Mouse (Mus musculus) left cerebral cortex, adult 2 months (tissue): ENCODE results near the gene Crk. TPM values are rescaled to one million over a fixed set of nuclear protein-coding genes. Genes with fewer than 3 reads are reported as not detected.

Source experiments
- DNase-seq, 2 experiments: peaks; one replicate each; pipeline ENCODE4 v3.0.0; 2021 to 2022; ENCODE audit warnings: low spot score in 2 of 2, mixed read lengths in 1 of 2; ENCODE audit errors: extremely low spot score in 1 of 2
- H3K27ac ChIP-seq: fragments of 200-600 bp; 2 replicates; pipeline ENCODE4 v1.8.1; 2022
- H3K4me3 ChIP-seq: fragments of 200-600 bp; 2 replicates; pipeline ENCODE4 v1.8.1; 2022
- CTCF ChIP-seq: fragments of 200-600 bp; IDR thresholded peaks from 2 replicates; pipeline ENCODE4 v1.8.1; 2022; ENCODE audit warnings: antibody characterized with exemption, mild to moderate bottlenecking, moderate library complexity
- intact Hi-C: fragments of 180-260 bp; cut with DNase I; formaldehyde crosslinking; loops from one replicate; pipeline ENCODE4 v1.15.1; 2025
- total RNA-seq, 2 experiments: library from RNA; stranded (reverse); gene quantifications; 2 replicates each; pipeline ENCODE4 v1.2.3; 2021

Crk gene
- total RNA-seq, 2 experiments from 2014 or later: 126 to 133 TPM

- intact Hi-C loops: no loop called here
- Histone ChIP-seq H3K27ac (no peak overlapping the region), H3K4me3 (no peak overlapping the region)
- no peak for TF ChIP-seq CTCF
- no peak for DNase-seq
Observed at GRCm38 (mm10) chr11:75671426-75672180, 7.5 kb upstream of the Crk start.

- no peak for TF ChIP-seq CTCF
- intact Hi-C loops: no loop called here
- no peak for DNase-seq
- H3K4me3 ChIP-seq: no peak overlapping the region
- H3K27ac ChIP-seq: no peak overlapping the region
Observed at GRCm38 (mm10) chr11:75673411-75673810, 5.6 kb upstream of the Crk start.

- no peak overlapping the region for H3K27ac ChIP-seq
- DNase-seq: no peak
- intact Hi-C loops: no loop called here
- H3K4me3 ChIP-seq: no peak overlapping the region
- TF ChIP-seq CTCF: no peak
Observed at GRCm38 (mm10) chr11:75674875-75675274, 4.2 kb upstream of the Crk start.

GRCm38 (mm10) chr11:75677881-75678746, 945 bp upstream of the Crk start:
- TF ChIP-seq CTCF: no peak
- H3K27ac ChIP-seq: peak overlapping the region; percentile 78; the same call in 1 of the 2 replicates
- intact Hi-C loops: loop anchor here (2.0 kb wide), 3 partner anchors 23 to 55 kb away; partner anchors contain the start of genes Inpp5k and Ywhae

DNA sequence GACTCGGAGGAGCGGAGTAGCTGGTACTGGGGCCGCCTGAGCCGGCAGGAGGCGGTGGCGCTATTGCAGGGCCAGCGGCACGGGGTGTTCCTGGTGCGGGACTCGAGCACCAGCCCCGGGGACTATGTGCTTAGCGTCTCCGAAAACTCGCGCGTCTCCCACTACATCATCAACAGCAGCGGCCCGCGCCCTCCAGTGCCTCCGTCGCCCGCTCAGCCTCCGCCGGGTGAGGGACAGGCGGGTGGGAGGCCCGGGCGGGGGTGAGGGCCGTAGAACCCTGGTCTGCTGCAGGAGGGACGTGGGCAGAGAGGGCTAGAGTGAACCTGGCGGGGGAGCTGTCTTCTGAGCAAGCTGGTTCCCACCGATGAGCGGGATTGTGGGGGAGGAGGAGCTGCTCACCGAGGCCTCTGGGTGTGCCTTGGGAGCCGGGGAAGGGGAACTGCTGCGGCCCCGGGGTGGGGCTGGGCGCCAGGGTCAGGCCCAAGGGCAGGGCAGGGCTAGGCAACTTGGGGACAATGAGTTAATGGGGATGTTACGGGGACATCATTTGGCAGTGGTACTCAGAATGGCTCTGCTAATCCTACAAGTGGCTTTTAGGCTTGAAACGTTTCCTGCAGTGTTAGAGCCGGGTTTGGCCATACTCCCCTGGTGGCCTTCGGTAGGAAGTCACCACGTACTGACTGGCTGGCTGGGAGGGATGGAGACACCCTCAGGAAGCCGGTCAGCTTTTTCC, 546 bp downstream of the Crk start:
- Histone ChIP-seq H3K4me3 (peak overlapping the region; percentile 99), H3K27ac (peak overlapping the region; percentile 94)
- TF ChIP-seq CTCF: peak; percentile 53
- intact Hi-C loops: loop anchor here (2.0 kb wide), 3 partner anchors 25 to 53 kb away; partner anchors contain the start of genes Inpp5k and Ywhae
- peak in 1 of 2 experiments; percentile 56 for DNase-seq

More at GRCm38 (mm10) chr11:75677881-75678746, 945 bp upstream of the Crk start:
- DNase-seq: no peak
- peak overlapping the region; percentile 99 for H3K4me3 ChIP-seq

GRCm38 (mm10) chr11:75684462-75684861, 5.4 kb downstream of the Crk start:
- DNase-seq: no peak
- Histone ChIP-seq H3K27ac (no peak overlapping the region), H3K4me3 (no peak overlapping the region)
- TF ChIP-seq CTCF: peak; percentile 9; the same call in 1 of the 2 replicates
- intact Hi-C loops: no loop called here

DNA sequence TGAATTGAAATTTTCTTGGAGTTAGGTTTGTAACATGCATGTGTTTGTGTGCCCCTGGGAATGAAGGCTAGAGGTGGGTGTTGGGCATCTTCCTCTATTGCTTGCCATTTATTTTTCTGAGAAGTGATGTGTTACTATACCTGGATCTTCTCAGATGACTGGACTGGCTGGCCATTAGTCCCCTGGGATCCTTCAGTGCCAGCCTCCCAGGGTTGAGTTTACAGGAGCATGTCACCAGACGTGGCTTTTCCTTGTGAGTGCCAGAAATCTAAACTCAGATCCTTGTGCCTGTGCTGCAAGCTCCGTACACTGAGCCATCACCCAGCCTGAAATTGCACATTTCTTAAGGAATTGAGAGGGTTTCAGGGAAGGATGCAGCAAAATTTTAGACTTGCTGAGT, 5.9 kb downstream of the Crk start:
- no peak for DNase-seq
- no peak for TF ChIP-seq CTCF
- intact Hi-C loops: no loop called here
- no peak overlapping the region for H3K4me3 ChIP-seq
- H3K27ac ChIP-seq: no peak overlapping the region

DNA sequence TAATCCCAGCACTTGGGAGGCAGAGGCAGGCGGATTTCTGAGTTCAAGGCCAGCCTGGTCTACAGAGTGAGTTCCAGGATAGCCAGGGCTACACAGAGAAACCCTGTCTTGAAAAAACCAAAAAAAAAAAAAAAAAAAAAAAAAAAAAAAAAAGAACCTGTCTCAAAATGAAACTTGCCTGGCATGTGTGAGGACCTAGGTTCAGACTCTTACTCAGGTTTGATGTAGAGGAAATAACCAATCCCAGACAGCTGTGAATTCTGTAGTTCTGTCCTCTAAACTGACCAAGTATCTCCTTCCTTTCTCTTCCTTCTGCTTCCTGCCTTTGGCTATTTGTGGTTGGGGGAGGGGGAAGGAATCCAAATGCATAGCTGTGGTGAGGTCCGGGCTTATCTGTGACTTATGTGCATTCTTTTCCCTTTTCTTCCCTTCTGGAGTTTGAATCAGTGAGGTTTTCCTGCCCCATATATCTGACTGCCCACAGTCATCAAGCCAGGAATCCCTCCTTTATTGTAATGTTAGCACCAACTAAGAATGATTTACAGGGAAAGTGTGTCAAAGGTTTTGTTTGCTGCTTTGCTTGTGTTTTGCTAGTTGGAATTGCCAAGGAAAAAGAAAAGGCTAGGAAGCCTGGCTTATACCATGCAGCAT, 8.4 kb downstream of the Crk start:
- no peak for DNase-seq
- intact Hi-C loops: no loop called here
- Histone ChIP-seq H3K27ac (no peak overlapping the region), H3K4me3 (no peak overlapping the region)
- TF ChIP-seq CTCF: no peak

- Histone ChIP-seq H3K4me3 (no peak overlapping the region), H3K27ac (no peak overlapping the region)
- DNase-seq: no peak
- intact Hi-C loops: no loop called here
- no peak for TF ChIP-seq CTCF
Observed at GRCm38 (mm10) chr11:75688132-75688531, 9.1 kb downstream of the Crk start.

DNA sequence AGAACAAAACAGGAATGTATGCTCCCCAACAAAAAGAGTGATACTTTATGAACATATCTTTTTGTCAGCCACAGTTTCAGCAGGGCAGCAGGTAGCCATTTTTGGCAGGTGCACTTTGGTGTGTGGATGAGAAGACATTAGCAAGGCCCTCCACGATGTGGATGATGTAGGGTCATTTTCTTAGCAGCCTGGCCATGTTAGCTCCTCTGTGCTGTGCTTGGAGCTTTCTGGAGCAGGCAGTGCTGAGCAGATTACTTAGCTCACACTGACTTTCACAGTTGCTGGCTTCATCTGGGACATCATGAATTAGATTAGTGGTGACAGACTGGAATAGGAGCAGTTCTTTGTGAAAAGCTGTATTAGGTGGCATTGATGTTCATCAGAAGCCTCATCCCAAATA, 10.9 kb downstream of the Crk start:
- no peak for TF ChIP-seq CTCF
- Histone ChIP-seq H3K27ac (no peak overlapping the region), H3K4me3 (no peak overlapping the region)
- intact Hi-C loops: no loop called here
- DNase-seq: no peak

DNA sequence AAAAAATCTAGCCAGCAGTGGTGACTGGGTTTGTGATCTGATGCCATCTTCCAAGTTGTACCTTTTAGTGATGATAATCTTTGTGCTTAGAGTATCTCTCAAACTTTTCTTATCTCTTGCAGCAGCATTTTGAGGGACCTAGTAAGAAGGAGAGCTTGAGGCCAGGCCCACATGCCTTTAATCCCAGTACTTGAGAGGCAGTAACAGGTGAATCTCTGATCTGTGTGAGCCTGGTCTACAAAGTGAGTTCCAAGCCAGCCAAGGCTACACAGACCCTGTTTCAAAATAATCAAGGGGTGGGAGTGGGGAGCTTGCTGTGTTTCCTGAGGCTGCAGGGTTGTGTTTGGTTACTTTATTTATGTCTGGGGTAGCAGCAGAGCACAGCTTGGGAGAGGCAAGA, 12.0 kb downstream of the Crk start:
- intact Hi-C loops: no loop called here
- no peak overlapping the region for H3K4me3 ChIP-seq
- TF ChIP-seq CTCF: no peak
- H3K27ac ChIP-seq: no peak overlapping the region
- no peak for DNase-seq
